Mouse (Mus musculus) spleen, postnatal 4 days (tissue): ENCODE measurements around the gene Scgb1a1.
"Not testable (repeated sequence)": the region's sequence is repeated elsewhere in the genome, so short reads cannot be mapped to it uniquely, and the experiment has no call there.

Source experiments
- DNase-seq, 2 experiments: peaks; one replicate each; pipeline ENCODE4 v3.0.0; 2022; ENCODE audit warnings: low spot score in 2 of 2

The Scgb1a1 gene

GRCm38 (mm10) chr19:9100297-9101061, 12.7 kb upstream of the Scgb1a1 start:
- DNase-seq, result no peak

DNA sequence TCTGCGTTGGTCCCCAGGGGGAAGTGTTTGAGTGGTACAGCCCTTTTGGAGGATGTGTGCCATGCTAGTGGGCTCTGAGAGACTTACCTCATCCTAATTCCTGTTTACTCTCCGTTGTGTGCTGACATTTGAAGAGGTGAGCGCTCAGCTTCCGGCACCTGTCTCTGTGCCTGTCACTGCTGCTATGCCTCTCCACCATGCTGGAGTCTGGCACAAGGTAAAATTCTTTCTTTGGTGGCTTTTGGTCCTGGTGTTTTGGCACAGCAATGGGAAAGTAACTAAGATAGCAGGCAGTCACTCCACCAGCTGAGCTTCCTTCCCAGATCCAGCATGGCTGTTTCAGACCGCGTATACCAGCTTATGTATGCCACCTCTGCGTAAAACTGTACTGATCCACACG, 12.0 kb upstream of the Scgb1a1 start:
- DNase-seq, result no peak

- no peak for DNase-seq
These were observed 9.7 kb upstream of the Scgb1a1 start for GRCm38 (mm10) chr19:9097441-9097840.

GRCm38 (mm10) chr19:9095111-9095510, 7.4 kb upstream of the Scgb1a1 start:
- no peak for DNase-seq

DNA sequence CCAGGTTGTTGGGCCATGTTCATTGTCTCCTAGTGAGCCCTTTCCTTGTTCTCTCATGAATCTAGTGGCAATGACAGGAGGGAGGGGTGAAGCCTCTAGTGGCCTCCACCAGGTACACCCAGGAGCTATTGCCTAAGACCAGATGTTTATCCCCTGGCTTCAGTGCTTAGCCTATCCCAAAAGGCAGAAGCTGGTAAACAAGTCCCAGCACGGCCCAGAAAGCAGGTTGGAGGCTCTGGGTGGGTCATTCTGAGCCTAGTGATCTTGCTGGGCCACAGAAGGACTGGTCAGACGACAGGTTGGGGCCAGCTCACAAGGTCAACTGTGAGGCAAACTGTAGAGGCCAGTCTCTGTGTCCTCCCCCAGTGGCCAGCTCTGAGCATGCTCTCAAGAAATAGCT, 3.0 kb upstream of the Scgb1a1 start:
- DNase-seq, result no peak

GRCm38 (mm10) chr19:9090191-9090590, 2.4 kb upstream of the Scgb1a1 start:
- no peak for DNase-seq

DNA sequence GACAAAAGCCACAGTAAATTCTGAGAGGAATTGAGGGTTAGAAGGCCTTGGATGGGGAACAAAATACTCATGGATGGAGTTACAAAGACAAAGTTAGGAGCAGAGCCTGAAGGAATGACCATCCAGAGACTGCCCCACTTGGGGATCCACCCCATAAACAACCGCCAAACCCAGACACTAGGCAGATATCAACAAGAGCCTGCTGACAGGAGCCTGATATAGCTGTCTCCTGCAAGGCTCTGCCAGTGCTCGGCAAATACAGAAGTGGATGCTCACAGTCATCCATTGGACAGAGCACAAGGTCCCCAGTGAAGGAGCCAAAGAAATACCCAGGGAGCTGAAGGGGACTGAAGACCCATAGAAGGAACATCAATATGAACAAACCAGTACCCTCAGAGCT, 3.9 kb downstream of the Scgb1a1 start:
- DNase-seq, result not testable (repeated sequence)

DNA sequence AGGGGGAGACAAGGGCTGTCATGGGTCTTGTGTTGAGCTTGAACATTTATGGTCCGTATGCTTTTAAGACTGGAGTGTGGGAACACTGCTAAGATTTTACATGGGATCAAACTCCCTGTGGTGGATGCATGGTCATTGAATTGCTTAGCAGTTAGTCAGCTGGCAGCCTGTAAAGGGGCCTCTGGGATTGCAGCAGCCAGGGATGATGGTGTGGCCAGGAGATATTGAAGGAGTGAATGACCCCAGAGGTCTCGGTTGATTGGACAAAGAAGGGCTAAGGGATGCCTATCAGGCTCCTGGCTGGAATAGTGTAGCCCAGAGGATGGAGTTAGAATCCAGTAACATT, 4.8 kb downstream of the Scgb1a1 start:
- DNase-seq, result no peak

DNA sequence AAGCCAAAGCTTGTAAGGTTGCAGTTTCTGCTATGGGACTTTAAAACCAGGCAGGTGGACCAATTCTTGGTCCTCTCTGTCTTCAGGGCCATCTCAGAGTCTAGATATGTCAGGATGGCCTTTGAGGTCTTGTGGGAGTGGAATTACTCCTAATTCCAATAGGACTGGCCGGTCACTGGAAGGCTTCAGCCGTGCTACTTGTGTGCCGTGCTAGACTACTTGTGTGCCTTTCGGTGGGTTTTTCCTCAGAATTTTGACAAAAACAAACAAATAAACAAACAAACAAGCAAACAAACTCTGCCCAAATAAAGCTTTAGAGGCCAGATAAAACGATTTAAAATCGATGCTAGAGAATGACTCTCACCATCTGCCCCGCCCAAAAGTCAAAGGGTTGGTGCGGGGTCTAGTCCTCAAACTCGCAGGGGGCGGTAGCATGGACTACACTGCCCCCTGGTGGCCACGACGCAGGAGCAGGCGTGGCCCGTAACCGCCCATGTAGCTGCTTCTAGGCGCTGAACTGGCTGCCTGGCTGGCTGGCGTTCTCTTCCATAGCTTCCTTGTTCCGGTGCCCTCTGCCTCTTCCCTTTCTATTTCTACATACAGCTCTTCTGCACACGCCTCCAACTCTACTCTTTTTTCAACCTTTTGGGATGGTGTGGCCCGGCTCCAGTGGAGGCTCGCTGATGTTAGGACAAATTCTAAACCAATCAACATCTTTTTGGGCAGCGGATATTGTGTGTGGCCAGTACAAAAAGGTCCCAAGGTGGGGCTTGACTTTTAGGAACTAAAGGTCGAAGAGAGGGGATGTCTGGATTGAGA, 5.4 kb downstream of the Scgb1a1 start:
- peak; percentile 79 to 93 for DNase-seq

DNA sequence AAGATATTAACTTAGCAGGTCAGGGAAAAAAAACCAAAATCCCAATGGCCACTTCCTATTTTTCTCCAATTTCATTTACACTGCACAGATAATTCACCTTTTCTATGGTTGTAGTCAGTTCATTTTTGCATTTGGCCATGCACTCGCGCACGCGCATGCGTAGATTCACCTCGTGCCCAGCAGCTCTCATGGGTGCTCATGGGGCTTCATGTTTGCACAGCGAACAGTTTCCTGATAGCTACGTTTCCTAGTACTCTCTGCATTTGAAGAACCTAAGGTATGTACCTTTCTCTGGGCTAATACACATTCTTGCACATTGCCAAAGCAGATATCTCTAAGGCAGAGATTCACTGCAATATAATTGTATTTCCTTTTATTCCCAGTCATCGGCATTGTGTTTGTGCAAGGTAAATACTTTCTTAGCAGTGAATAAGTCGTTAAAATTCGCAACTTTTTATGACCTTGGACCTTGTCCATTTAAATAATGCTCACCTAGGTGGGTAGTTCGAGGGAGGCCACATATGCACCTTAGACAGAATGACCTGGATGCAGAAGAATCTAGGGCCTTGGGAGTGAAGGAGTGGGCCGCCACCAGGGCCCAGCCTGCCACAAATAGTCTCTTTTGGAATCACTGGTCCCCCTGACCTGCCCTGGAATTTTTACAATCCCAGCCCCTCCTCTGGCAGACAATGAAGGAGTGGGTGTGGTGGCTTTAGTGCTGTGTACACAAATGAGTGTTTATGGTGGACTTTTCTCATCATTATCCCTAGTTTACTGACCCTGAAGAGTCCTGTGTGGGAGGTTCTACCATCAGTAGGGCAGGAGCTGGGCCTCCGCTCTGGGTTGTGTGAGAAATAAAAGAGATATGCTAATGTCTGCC, 6.2 kb downstream of the Scgb1a1 start:
- no peak for DNase-seq

DNA sequence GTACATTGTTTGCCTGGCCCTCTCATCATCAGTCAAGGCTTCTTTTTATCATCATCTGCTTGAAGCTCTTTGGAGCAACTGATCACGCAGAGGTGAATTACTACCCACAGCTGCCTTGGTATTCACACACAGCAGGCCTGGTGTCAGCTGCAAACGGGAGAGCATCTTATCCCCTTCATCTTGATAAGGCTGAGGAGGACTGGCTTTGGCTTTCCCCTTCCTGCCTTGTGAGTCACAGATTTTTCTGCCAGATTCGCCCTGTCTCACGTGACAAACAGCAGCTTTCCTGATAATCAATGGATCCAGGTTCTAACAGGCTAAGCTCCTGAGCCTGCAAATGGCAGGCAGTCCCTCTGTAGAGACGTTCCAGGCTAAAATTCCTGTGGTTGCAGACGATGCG, 7.8 kb downstream of the Scgb1a1 start:
- DNase-seq, result no peak

DNA sequence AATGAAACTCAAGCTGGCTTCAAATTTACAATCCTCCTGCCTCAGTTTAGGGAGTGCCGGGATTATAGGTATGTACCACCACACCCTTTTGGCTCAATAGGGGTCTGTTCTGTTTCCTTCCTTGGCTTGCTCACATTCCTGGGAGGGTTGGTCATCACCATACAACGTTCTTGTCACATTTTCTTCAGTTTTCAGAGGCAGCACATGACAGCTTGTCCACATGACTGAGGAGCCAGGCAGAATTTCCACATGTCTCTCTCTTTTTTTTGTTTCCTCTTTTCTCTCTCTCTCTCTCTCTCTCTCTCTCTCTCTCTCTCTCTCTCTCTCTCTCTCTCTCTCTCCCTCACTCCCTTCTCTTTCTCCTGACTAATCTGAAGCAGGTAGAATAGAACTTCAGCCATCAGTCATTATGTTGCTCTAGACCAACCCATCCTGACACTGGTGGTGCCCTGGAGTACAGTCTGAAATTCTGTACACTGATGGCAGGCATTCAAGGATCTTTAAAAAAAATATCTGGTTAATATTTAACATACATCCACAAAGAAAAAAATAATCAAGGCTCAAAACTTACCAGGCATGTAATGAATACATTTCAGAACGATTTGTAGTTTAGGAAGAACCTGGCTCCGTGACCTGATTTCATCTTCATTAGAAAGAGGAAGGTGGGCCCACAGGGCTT, 10.6 kb downstream of the Scgb1a1 start:
- DNase-seq, result no peak

DNA sequence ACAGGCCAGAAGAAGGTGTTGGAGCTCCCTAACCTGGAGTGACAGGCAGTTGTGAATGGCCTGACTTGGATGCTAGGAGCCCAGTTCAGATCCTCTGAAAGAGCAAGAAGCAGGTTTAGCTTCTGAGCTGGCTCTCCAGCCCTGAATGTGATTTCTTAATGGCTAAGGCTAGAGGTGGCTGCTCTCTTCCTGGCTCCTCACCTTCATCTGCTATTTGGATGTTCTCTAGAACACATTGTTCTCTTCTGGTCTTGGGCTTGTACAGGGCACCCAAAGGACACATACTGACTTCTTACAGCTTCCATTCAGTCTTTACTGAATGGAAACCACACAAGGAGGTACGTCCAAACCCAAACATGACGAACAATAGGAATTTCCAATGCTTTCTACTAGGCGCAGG, 11.7 kb downstream of the Scgb1a1 start:
- no peak for DNase-seq

DNA sequence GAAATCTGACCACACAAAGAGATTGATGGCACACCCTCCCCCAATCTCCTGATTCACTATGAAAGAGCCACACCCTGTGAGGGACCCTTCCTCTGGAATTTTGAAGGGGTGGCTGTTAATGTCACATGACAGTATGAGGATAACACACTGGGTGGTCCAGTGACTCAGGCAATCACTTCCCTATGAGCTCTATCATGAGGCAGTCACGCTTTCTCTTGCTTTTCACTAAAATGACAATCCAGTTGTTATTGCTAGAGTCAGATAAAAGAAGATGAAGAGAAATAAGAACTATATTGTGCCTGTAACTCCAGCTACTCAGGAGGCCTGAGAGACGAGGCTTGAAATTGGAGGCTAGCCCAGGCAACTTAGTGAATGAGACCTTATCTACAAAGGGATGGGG, 12.2 kb downstream of the Scgb1a1 start:
- no peak for DNase-seq

DNA sequence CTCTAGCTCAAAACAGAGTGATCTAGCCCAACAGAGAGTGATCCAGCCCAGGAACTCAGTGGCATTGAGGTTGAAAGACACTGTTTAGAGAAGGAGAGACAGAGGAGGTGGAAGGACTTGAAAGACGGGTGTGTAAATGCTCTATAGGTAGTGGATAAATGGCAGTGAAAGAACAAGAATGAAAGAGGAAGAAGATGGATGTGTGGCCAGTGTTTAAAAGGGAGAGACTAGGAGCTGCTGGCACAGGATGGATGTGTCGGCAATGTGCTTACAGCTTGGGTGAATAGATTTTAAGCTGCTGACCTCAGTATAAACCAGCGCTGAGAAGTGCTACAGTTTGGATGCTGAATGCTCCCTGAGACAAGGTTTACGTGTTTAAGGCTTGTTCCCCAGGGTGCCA, 13.3 kb downstream of the Scgb1a1 start:
- no peak for DNase-seq

- DNase-seq, result no peak
These were observed 13.9 kb downstream of the Scgb1a1 start for GRCm38 (mm10) chr19:9073776-9074411.

GRCm38 (mm10) chr19:9072157-9072530, 15.6 kb downstream of the Scgb1a1 start:
- no peak for DNase-seq

- DNase-seq, result peak in 1 of 2 experiments; percentile 46
These were observed 16.2 kb downstream of the Scgb1a1 start for GRCm38 (mm10) chr19:9071456-9072156.

GRCm38 (mm10) chr19:9070316-9070715, 17.4 kb downstream of the Scgb1a1 start:
- DNase-seq, result no peak

DNA sequence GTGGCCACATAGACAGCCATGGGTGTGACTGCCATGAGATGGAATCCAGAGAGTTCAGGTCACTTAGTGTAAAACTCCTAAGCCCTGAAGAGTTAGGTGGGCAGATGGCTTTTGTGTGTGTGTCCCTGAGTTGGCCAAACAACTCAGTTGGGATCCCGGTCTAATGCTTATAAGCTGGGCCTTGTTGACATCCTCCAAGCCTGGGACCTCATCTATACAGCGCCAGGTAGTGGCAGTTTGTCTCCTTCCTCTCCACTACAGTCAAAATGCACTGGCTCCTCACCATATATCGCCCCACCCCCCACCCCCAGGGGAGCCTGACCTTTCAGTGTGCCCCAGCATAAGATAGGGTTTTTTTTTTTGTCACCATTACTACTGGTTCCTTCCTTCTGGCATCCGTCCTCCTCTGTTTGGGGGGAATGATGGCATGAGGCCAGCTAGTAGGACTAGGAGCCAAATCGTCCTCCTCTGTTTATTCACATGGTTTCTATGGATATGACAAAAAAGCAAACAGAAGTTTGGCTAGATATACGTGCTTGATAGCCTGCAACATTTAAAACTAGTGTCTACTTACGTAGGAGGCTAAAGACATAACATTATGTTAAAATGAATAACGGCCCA, 18.0 kb downstream of the Scgb1a1 start:
- DNase-seq, result no peak
